13 mouse cellular contexts compared by ENCODE assay signal in the genomic region with DNA sequence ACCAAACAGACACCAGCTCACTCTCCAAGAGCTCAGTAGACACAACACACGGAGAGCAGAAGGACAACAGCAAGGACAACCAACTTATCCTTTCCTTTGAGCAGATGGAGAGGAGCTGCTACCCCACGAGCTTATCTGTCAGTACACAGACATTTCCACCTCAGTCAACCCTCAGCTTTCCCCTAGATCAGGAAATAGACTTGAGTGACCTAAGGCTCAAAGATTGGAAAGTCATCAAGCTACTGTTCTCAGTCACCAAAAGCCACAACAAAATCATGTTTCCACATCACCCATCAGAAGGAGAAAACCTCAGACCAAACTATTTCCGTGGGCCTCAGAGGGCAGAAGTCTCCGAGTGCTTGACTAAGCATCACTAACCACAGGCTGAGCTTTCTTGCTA. TPM values are rescaled to one million over a fixed set of nuclear protein-coding genes. Genes with fewer than 3 reads are reported as not detected.
DNase-seq lines count a peak whose midpoint lies in the region; TF ChIP-seq lines count a peak whose summit lies in the region.
"Had no signal": no experiment of that assay in that cellular context is flagged by ENCODE, and none has a peak within 500 bp of the region (broad histone marks: within the 10 kb centered on the region; RNA-seq: fewer than 3 reads in every experiment).

No protein-coding gene starts in this region.

- peaks cover 49% of the 10 kb centered on the region for H3K4me1 ChIP-seq in bone marrow macrophage, adult 2 months (ENCODE audit: control insufficient read depth, insufficient read depth, low read length)
- H3K4me1 ChIP-seq in limb, embryonic 10.5 days, result no peaks in the 10 kb centered on the region
- H3K4me1 ChIP-seq: forebrain, embryonic 12.5 days; midbrain, embryonic 13.5 days had no signal

- no peak overlapping the region for H3K4me3 ChIP-seq in left cerebral cortex, adult 2 months
- H3K4me3 ChIP-seq in bone marrow macrophage, adult 2 months (ENCODE audit: insufficient read depth, low read length), result no peak overlapping the region
- H3K4me3 ChIP-seq in myocyte, result no peak overlapping the region
- no peak overlapping the region for H3K4me3 ChIP-seq in limb, embryonic 10.5 days
- H3K4me3 ChIP-seq: forebrain, embryonic 12.5 days; midbrain, embryonic 13.5 days; neural tube, embryonic 15.5 days; stomach, embryonic 15.5 days had no signal

- H3ac ChIP-seq in myocyte (ENCODE audit: control insufficient read depth, insufficient read length), result no peak overlapping the region

- H3K27me3 ChIP-seq in myocyte (ENCODE audit: control insufficient read depth, insufficient read depth, insufficient read length), result no peaks in the 10 kb centered on the region
- H3K27me3 ChIP-seq in limb, embryonic 10.5 days (ENCODE audit: low read depth, poor library complexity, severe bottlenecking), result no peaks in the 10 kb centered on the region
- H3K27me3 ChIP-seq: forebrain, embryonic 12.5 days; midbrain, embryonic 13.5 days; neural tube, embryonic 15.5 days; stomach, embryonic 15.5 days had no signal

- H3K36me3 ChIP-seq in myocyte (ENCODE audit: control insufficient read depth, insufficient read depth), result no peaks in the 10 kb centered on the region
- H3K36me3 ChIP-seq in limb, embryonic 10.5 days, result 0 out of 2 replicates have a peak, but pooled peaks cover 3% of the 10 kb centered on the region
- H3K36me3 ChIP-seq: forebrain, embryonic 12.5 days; midbrain, embryonic 13.5 days; neural tube, embryonic 15.5 days; stomach, embryonic 15.5 days had no signal

- peak overlapping the region; percentile 74 for H3K4me2 ChIP-seq in myocyte (ENCODE audit: low read depth)
- H3K4me2 ChIP-seq: forebrain, embryonic 12.5 days; midbrain, embryonic 13.5 days; neural tube, embryonic 15.5 days; stomach, embryonic 15.5 days had no signal

- H3K79me2 ChIP-seq in myocyte (ENCODE audit: control insufficient read depth, insufficient read depth), result peaks cover 76% of the 10 kb centered on the region

- H3K9me3 ChIP-seq in limb, embryonic 10.5 days (replicated peaks), result no peaks in the 10 kb centered on the region
- H3K9me3 ChIP-seq: forebrain, embryonic 12.5 days; midbrain, embryonic 13.5 days; neural tube, embryonic 15.5 days; stomach, embryonic 15.5 days had no signal

- no peak for TF ChIP-seq POLR2A in bone marrow macrophage, adult 2 months (IDR thresholded peaks at IDR 0.05; ENCODE audit: borderline replicate concordance, low read depth, low read length)
- TF ChIP-seq POLR2A in myocyte (IDR thresholded peaks at IDR 0.05; ENCODE audit: insufficient read length, low read depth), result no peak

- no peak for DNase-seq in left cerebral cortex, adult 2 months (ENCODE audit: extremely low spot score in 1 of 2, low spot score in 2 of 2)
- DNase-seq in left cerebral cortex, postnatal 14 days (ENCODE audit: low spot score in 2 of 2), result no peak
- DNase-seq in CD4-positive, CD25-positive, alpha-beta regulatory T cell, adult 2 months (ENCODE audit: low read depth, low spot score), result peak; percentile 49
- no peak for DNase-seq in retina, embryonic 14.5 days (ENCODE audit: low spot score)
- no peak for DNase-seq in limb, embryonic 10.5 days (ENCODE audit: low spot score)
- DNase-seq: layer of hippocampus, postnatal 36 days; right cerebral cortex, postnatal 25 days had no signal

- no peak for TF ChIP-seq CTCF in left cerebral cortex, adult 2 months (IDR thresholded peaks at IDR 0.05)
- no peak for TF ChIP-seq CTCF in bone marrow macrophage, adult 2 months (IDR thresholded peaks at IDR 0.05; ENCODE audit: low read depth, low read length)

- 81% methylated on average over 4 of the region's 4 CpGs for WGBS in limb, embryonic 10.5 days

- H3K27ac ChIP-seq in left cerebral cortex, adult 2 months, result peak overlapping the region; percentile 36; the same call in 1 of the 2 replicates
- H3K27ac ChIP-seq in bone marrow macrophage, adult 2 months (ENCODE audit: insufficient read depth, low read depth, low read length), result peak overlapping the region; percentile 74
- no peak overlapping the region for H3K27ac ChIP-seq in limb, embryonic 10.5 days
- H3K27ac ChIP-seq: forebrain, embryonic 12.5 days; midbrain, embryonic 13.5 days; neural tube, embryonic 15.5 days; stomach, embryonic 15.5 days had no signal

- intact Hi-C loops in left cerebral cortex, adult 2 months (cut with DNase I), result no loop called here
- intact Hi-C loops in left cerebral cortex, postnatal 14 days (cut with DNase I), result no loop called here

TF ChIP-seq in myocyte, 11 proteins besides CTCF, POLR2A, EP300 and RAD21:
- TF ChIP-seq E2F4 (IDR thresholded peaks at IDR 0.05; ENCODE audit: insufficient read depth), result no peak
- TF ChIP-seq CEBPB (IDR thresholded peaks at IDR 0.05; ENCODE audit: insufficient read depth, poor library complexity, severe bottlenecking), result peak; percentile 64; the same call in 1 of the 2 replicates
- no peak for TF ChIP-seq MYOD1 (IDR thresholded peaks at IDR 0.05; ENCODE audit: control insufficient read depth in 1 of 3, insufficient read length in 2 of 3, low read depth in 2 of 3)

RNA-seq across cellular contexts. Expression of a gene that starts 15.5 kb away (rescaled TPM):
- total RNA-seq in left cerebral cortex, adult 2 months (2021), result 100 to 1,000 TPM; 113 TPM
- 100 to 1,000 TPM; 115 TPM for total RNA-seq in left cerebral cortex, postnatal 14 days (2021)
- 3.1 and 3.2 TPM in 2 replicates for polyA plus RNA-seq in bone marrow macrophage, adult 2 months (2012; ENCODE audit: insufficient read depth, insufficient read length, missing spikeins)
- 14.1 TPM for polyA plus RNA-seq in myocyte (2012; fragmentation: generic; extraction: Trizol)
- polyA plus RNA-seq in limb, embryonic 10.5 days (2016; fragmentation: Nextera tagmentation; extraction: Ambion mirVana), result 20.3 and 24.1 TPM in 2 replicates

RNA-seq across cellular contexts. Expression of a gene that starts 59.0 kb away (rescaled TPM):
- total RNA-seq in left cerebral cortex, adult 2 months (2021), result 10 to 100 TPM; 39.1 to 43.8 TPM
- total RNA-seq in left cerebral cortex, postnatal 14 days (2021), result 10 to 100 TPM; 38.0 to 44.1 TPM
- polyA plus RNA-seq in bone marrow macrophage, adult 2 months (2012; ENCODE audit: insufficient read depth, insufficient read length, missing spikeins), result 2.8 TPM in 1 of 2 replicates, not detected in the other
- 38.6 TPM for polyA plus RNA-seq in myocyte (2012; fragmentation: generic; extraction: Trizol)
- 45.3 and 46.7 TPM in 2 replicates for polyA plus RNA-seq in limb, embryonic 10.5 days (2016; fragmentation: Nextera tagmentation; extraction: Ambion mirVana)

Comparison
In these comparisons a context has a peak if more than half of its experiments do, and no peak if none do; other contexts are left out.
1. RNA of a gene that starts 59.0 kb away (polyA plus RNA-seq): 45.3 to 46.7 TPM in limb, embryonic 10.5 days and 38.6 TPM in myocyte (single experiment); 2.8 TPM in bone marrow macrophage, adult 2 months; every median in the first group is over 10 times any median in the second.